Mouse (Mus musculus) MEL (cell line): ENCODE results near the gene Ncaph2. TPM values are rescaled to one million over a fixed set of nuclear protein-coding genes. Genes with fewer than 3 reads are reported as not detected.

Experiments used
- DNase-seq: peaks from one replicate; pipeline ENCODE4 v3.0.0; 2011; ENCODE audit warnings: low read depth, low spot score
- H3K27ac ChIP-seq: 2 replicates; pipeline ENCODE4 v1.5.1; 2012; ENCODE audit warnings: low read depth, mild to moderate bottlenecking, control low read depth, low read length, moderate library complexity; ENCODE audit not compliant: control insufficient read depth
- H3K27me3 ChIP-seq, 2 experiments: fragments of 150-350 bp in 1 of 2; sonication (generic) in 1 of 2; 2 replicates each; pipeline ENCODE4 v1.6.1; 2012; ENCODE audit warnings: low read length in 2 of 2, mild to moderate bottlenecking in 2 of 2, improper control_type of control experiment in 1 of 2, moderate library complexity in 1 of 2; ENCODE audit not compliant: insufficient read depth in 2 of 2, control insufficient read depth in 1 of 2
- H3K36me3 ChIP-seq, 2 experiments: 2 replicates each; pipeline ENCODE4 v1.6.1; 2012 to 2014; ENCODE audit warnings: low read length in 2 of 2, improper control_type of control experiment in 1 of 2, inconsistent platforms in 1 of 2, mild to moderate bottlenecking in 1 of 2; ENCODE audit not compliant: insufficient read depth in 2 of 2, control insufficient read depth in 1 of 2
- H3K4me1 ChIP-seq, 2 experiments: fragments of 150-350 bp in 1 of 2; sonication (generic) in 1 of 2; 2 replicates each; pipeline ENCODE4 v1.6.1; 2012; ENCODE audit warnings: low read length in 2 of 2, improper control_type of control experiment in 1 of 2, mild to moderate bottlenecking in 1 of 2; ENCODE audit not compliant: insufficient read depth in 2 of 2, control insufficient read depth in 1 of 2
- H3K4me3 ChIP-seq, 2 experiments: fragments of 150-350 bp in 1 of 2; sonication (generic) in 1 of 2; 2 replicates each; pipeline ENCODE4 v1.5.1; 2012; ENCODE audit warnings: low read depth in 2 of 2, low read length in 2 of 2, mild to moderate bottlenecking in 2 of 2, moderate library complexity in 2 of 2, control low read depth in 1 of 2, improper control_type of control experiment in 1 of 2; ENCODE audit not compliant: control insufficient read depth in 1 of 2, insufficient read depth in 1 of 2
- H3K79me2 ChIP-seq: 2 replicates; pipeline ENCODE4 v1.6.1; 2012; ENCODE audit warnings: mild to moderate bottlenecking, low read length, moderate library complexity; ENCODE audit not compliant: control insufficient read depth, poor library complexity, insufficient read depth
- H3K9ac ChIP-seq: 2 replicates; pipeline ENCODE4 v1.6.1; 2012; ENCODE audit warnings: low read depth, mild to moderate bottlenecking, control low read depth, low read length, moderate library complexity; ENCODE audit not compliant: control insufficient read depth, poor library complexity, severe bottlenecking
- H3K9me3 ChIP-seq: fragments of 150-350 bp; sonication (generic); replicated peaks from 2 replicates; pipeline ENCODE4 v1.6.1; 2012; ENCODE audit warnings: mild to moderate bottlenecking, low read length, improper control_type of control experiment, moderate library complexity; ENCODE audit not compliant: insufficient read depth
- CHD2 ChIP-seq: IDR thresholded peaks from 2 replicates; pipeline ENCODE4 v1.6.1; 2011; ENCODE audit warnings: low read length, improper control_type of control experiment
- CTCF ChIP-seq, 3 experiments: IDR thresholded peaks in 2 of 3; conservative IDR thresholded peaks in 1 of 3; 2 replicates each; pipeline ENCODE4 v1.5.1; 2011 to 2012; ENCODE audit warnings: low read length in 3 of 3, low read depth in 2 of 3, mild to moderate bottlenecking in 2 of 3, improper control_type of control experiment in 1 of 3, inconsistent platforms in 1 of 3, mixed read lengths in 1 of 3, moderate library complexity in 1 of 3; ENCODE audit not compliant: control insufficient read depth in 1 of 3, insufficient read depth in 1 of 3, poor library complexity in 1 of 3, severe bottlenecking in 1 of 3
- EP300 ChIP-seq, 2 experiments: IDR thresholded peaks; 2 replicates each; pipeline ENCODE4 v1.6.1; 2011; ENCODE audit warnings: improper control_type of control experiment in 2 of 2, low read length in 2 of 2, low read depth in 1 of 2, mild to moderate bottlenecking in 1 of 2
- ETS1 ChIP-seq: IDR thresholded peaks from 2 replicates; pipeline ENCODE4 v1.6.1; 2012; ENCODE audit warnings: low read depth, mild to moderate bottlenecking, inconsistent platforms, low read length, improper control_type of control experiment, moderate library complexity
- GABPA ChIP-seq: IDR thresholded peaks from 2 replicates; pipeline ENCODE4 v1.6.1; 2012; ENCODE audit warnings: low read depth, mild to moderate bottlenecking, inconsistent platforms, low read length, improper control_type of control experiment, moderate library complexity
- GATA1 ChIP-seq: IDR thresholded peaks from 2 replicates; pipeline ENCODE4 v1.6.1; 2011; ENCODE audit warnings: low read depth, low read length, improper control_type of control experiment
- HCFC1 ChIP-seq: IDR thresholded peaks from 2 replicates; pipeline ENCODE4 v1.6.1; 2012; ENCODE audit warnings: low read depth, mild to moderate bottlenecking, inconsistent platforms, low read length, improper control_type of control experiment, moderate library complexity
- MAFK ChIP-seq: IDR thresholded peaks from 2 replicates; pipeline ENCODE4 v1.6.1; 2011; ENCODE audit warnings: low read depth, mild to moderate bottlenecking, low read length, improper control_type of control experiment, borderline replicate concordance
- MYB ChIP-seq: IDR thresholded peaks from 2 replicates; pipeline ENCODE4 v1.6.1; 2011; ENCODE audit warnings: mild to moderate bottlenecking, low read depth, low read length, improper control_type of control experiment
- POLR2AphosphoS2 ChIP-seq: IDR thresholded peaks from 2 replicates; pipeline ENCODE4 v1.6.1; 2011; ENCODE audit warnings: low read length, improper control_type of control experiment
- POLR2AphosphoS5 ChIP-seq: IDR thresholded peaks from 2 replicates; pipeline ENCODE4 v1.6.1; 2012; ENCODE audit warnings: low read depth, borderline replicate concordance, mild to moderate bottlenecking, inconsistent platforms, low read length, moderate library complexity, mixed read lengths
- SIN3A ChIP-seq: IDR thresholded peaks from 2 replicates; pipeline ENCODE4 v1.6.1; 2012; ENCODE audit warnings: low read length, improper control_type of control experiment, inconsistent platforms
- SMC3 ChIP-seq: IDR thresholded peaks from 2 replicates; pipeline ENCODE4 v1.6.1; 2011; ENCODE audit warnings: low read depth, low read length, improper control_type of control experiment
- USF1 ChIP-seq: IDR thresholded peaks from 2 replicates; pipeline ENCODE4 v1.6.1; 2014; ENCODE audit warnings: low read depth, mild to moderate bottlenecking, inconsistent platforms, low read length, improper control_type of control experiment, moderate library complexity
- ZKSCAN1 ChIP-seq: IDR thresholded peaks from 2 replicates; pipeline ENCODE4 v1.6.1; 2012; ENCODE audit warnings: low read depth, mild to moderate bottlenecking, inconsistent platforms, low read length, improper control_type of control experiment, moderate library complexity
- polyA plus RNA-seq, 2 experiments: library from polyadenylated mRNA; stranded (reverse) in 1 of 2; unstranded in 1 of 2; fragments of >175 nt in 1 of 2; fragments of >200 nt in 1 of 2; gene quantifications; 2 replicates each; pipeline versions ENCODE4 v1.2.1 to v1.2.4; 2012; ENCODE audit warnings: low replicate concordance in 2 of 2, low read depth in 1 of 2; ENCODE audit not compliant: insufficient read length in 2 of 2, insufficient read depth in 1 of 2, missing spikeins in 1 of 2
- total RNA-seq: library from RNA; depleted of rRNA; stranded (reverse); fragments of 300-350 nt; gene quantifications from 2 replicates; pipeline ENCODE4 v1.2.3, GENCODE M21; 2012

Gene Ncaph2
- total and polyA plus RNA-seq, 3 experiments: 137 to 165 (median 160) TPM

- Histone ChIP-seq H3K27ac (peak overlapping the region; percentile 38), H3K4me1 (peaks cover 4 to 14% of the 10 kb centered on the region in 2 experiments; a peak in 3 of 4 replicates), H3K9me3 (no peaks in the 10 kb centered on the region), H3K9ac (peak overlapping the region; percentile 86), H3K4me3 (peak overlapping the region; percentile 81 to 98), H3K79me2 (peaks cover 16% of the 10 kb centered on the region), H3K36me3 (peaks cover 0 to 14% of the 10 kb centered on the region in 2 experiments), H3K27me3 (no peaks in the 10 kb centered on the region)
- TF ChIP-seq CTCF (IDR thresholded peaks at IDR 0.05 in 2 of 3, conservative IDR thresholded peaks at IDR 0.05 in 1 of 3; ENCODE audit: control insufficient read depth in 1 of 3, insufficient read depth in 1 of 3, low read depth in 2 of 3, low read length in 3 of 3, poor library complexity in 1 of 3, severe bottlenecking in 1 of 3) (no peak), ETS1 (0 out of 2 replicates have a peak, but pooled peaks have one; percentile 8), CHD2 (no peak), POLR2AphosphoS5 (no peak)
- DNase-seq: peak; percentile 59
Observed at GRCm38 (mm10) chr15:89323656-89324055, 31.9 kb upstream of the Ncaph2 start.

GRCm38 (mm10) chr15:89326441-89326840, 29.1 kb upstream of the Ncaph2 start:
- H3K36me3 ChIP-seq: peaks cover 0 to 14% of the 10 kb centered on the region in 2 experiments
- peaks cover 4 to 14% of the 10 kb centered on the region in 2 experiments; a peak in 3 of 4 replicates for H3K4me1 ChIP-seq
- no peak overlapping the region for H3K9ac ChIP-seq
- H3K79me2 ChIP-seq: peaks cover 16% of the 10 kb centered on the region
- no peak for TF ChIP-seq SIN3A
- TF ChIP-seq MYB: no peak
- no peak for TF ChIP-seq ETS1
- TF ChIP-seq GATA1: no peak
- 0 out of 2 replicates have a peak, but pooled peaks have one; percentile 32 for TF ChIP-seq POLR2AphosphoS2
- no peak for DNase-seq
- H3K9me3 ChIP-seq: no peaks in the 10 kb centered on the region
- no peak overlapping the region for H3K27ac ChIP-seq
- H3K4me3 ChIP-seq: no peak overlapping the region
- peaks cover 2% of the 10 kb centered on the region in 2 experiments; a peak in 2 of 4 replicates for H3K27me3 ChIP-seq

- H3K4me3 ChIP-seq: no peak within 1 kb of the TSS
- no peaks in the 10 kb centered on the region for H3K4me1 ChIP-seq
- no peaks in the 10 kb centered on the region for H3K9me3 ChIP-seq
- H3K9ac ChIP-seq: no peak within 1 kb of the TSS
- no peak for DNase-seq
- TF ChIP-seq GABPA (no peak), CHD2 (no peak), MYB (no peak), ZKSCAN1 (no peak), MAFK (no peak), HCFC1 (no peak), SMC3 (no peak), ETS1 (no peak), USF1 (no peak), EP300 (IDR thresholded peaks at IDR 0.05; ENCODE audit: low read depth in 1 of 2, low read length in 2 of 2) (no peak)
- TF ChIP-seq, all 39 proteins: peak for 0
- no peaks in the 10 kb centered on the region for H3K79me2 ChIP-seq
- H3K36me3 ChIP-seq: no peaks in the 10 kb centered on the region
- no peak within 1 kb of the TSS for H3K27ac ChIP-seq
- H3K27me3 ChIP-seq: peaks cover 2 to 4% of the 10 kb centered on the region in 2 experiments; a peak in 3 of 4 replicates
Observed at GRCm38 (mm10) chr15:89334271-89334670, 21.2 kb upstream of the Ncaph2 start, which contains the start of gene Miox. Miox (plus strand) TSS chr15:89334398.
